Mouse (Mus musculus) hindbrain, embryonic 10.5 days (tissue): ENCODE measurements around the gene Pold2. TPM values are rescaled to one million over a fixed set of nuclear protein-coding genes. Genes with fewer than 3 reads are reported as not detected.

ENCODE experiments used
- DNase-seq: peaks from one replicate; pipeline ENCODE4 v3.0.0-alpha.2; 2017; ENCODE audit warnings: low spot score
- H3K27ac ChIP-seq: fragments of 300-500 bp; sonication (generic); 2 replicates; pipeline ENCODE4 v1.5.1; 2016; ENCODE audit warnings: mild to moderate bottlenecking, moderate library complexity
- H3K27me3 ChIP-seq: fragments of 300-500 bp; sonication (generic); 2 replicates; pipeline ENCODE4 v1.6.1; 2016; ENCODE audit warnings: mild to moderate bottlenecking; ENCODE audit not compliant: poor library complexity, insufficient read depth, severe bottlenecking
- H3K36me3 ChIP-seq: fragments of 300-500 bp; sonication (generic); 2 replicates; pipeline ENCODE4 v1.6.1; 2016; ENCODE audit warnings: mild to moderate bottlenecking, moderate library complexity
- H3K4me1 ChIP-seq: fragments of 300-500 bp; sonication (generic); replicated peaks from 2 replicates; pipeline ENCODE4 v1.6.1; 2016; ENCODE audit warnings: mild to moderate bottlenecking
- H3K4me3 ChIP-seq: fragments of 300-500 bp; sonication (generic); 2 replicates; pipeline ENCODE4 v1.5.1; 2016; ENCODE audit warnings: mild to moderate bottlenecking, moderate library complexity
- H3K9me3 ChIP-seq: fragments of 300-500 bp; sonication (generic); 2 replicates; pipeline ENCODE4 v1.6.1; 2016; ENCODE audit warnings: mild to moderate bottlenecking, moderate library complexity
- WGBS: fragments of 180-500 bp; shearing (Covaris S2); methylation state at CpG from one replicate; pipeline ENCODE4 v1.1.7; 2016; 5-methylcytosine and 5-hydroxymethylcytosine counted together
- polyA plus RNA-seq: library from polyadenylated mRNA; unstranded; fragments of >200 nt; fragmentation: Nextera tagmentation; extraction: Ambion mirVana; gene quantifications from 2 replicates; pipeline ENCODE4 v1.2.1, GENCODE M21; 2016

Gene Pold2
- polyA plus RNA-seq, 1 experiment from 2014 or later: 137 TPM

DNA sequence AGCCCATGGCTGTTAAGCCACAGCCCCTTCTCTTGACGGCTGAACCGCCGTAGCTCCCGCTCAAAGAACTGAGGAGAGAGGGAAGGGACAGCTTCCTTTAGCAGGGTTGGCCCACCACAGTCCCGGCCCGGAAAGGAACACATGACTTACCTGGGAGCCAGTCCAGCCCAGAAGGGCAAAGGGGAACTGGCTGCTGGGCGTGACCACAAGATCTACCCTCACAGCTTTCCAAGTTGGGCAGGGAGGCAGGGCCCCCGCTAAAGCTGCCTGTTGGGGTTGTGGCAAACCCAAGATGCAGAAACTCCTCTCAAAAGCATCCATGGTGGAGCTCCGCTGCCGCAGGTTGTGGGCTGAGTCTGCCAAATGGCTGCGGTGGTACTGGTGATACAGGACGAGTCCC, 48.8 kb downstream of the Pold2 start:
- no peak for DNase-seq
- no peaks in the 10 kb centered on the region for H3K9me3 ChIP-seq
- no peaks in the 10 kb centered on the region for H3K27me3 ChIP-seq
- H3K27ac ChIP-seq: no peak overlapping the region
- WGBS: 95% methylated on average over 12 of the region's 12 CpGs
- H3K4me1 ChIP-seq: no peaks in the 10 kb centered on the region
- no peak overlapping the region for H3K4me3 ChIP-seq
- peaks cover 67% of the 10 kb centered on the region for H3K36me3 ChIP-seq

DNA sequence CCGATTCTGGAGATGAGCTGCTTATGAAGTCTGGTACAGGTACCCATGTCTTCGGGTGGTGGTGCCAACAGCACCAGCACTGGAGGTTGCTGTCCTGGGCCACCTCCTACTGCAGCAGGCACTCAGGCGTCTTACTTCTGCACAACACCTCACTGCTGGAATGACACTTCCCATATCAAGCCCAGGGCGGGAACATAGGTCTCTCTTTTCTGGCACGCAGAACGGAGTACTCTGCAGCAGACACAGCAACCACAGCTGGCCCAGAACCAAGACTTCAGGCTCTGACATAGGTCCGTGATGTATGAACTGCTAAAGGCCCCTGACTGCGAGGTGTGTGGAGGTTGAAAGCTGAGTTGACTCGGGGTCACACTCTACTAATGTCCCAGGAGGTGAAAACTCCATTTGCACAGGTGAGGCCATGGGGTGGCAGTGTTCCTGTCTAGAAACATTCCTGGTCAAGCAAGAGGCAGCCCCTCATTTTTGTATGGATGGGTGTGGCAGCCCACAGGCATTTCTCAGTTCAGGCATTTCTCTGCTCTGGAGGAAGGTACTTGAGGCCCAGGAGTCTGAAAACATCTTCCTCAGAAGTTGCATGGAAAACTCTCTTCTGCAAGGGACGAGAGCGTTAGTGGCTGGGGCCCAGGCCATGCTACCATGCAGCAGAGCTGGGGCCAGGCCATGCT, 49.4 kb downstream of the Pold2 start:
- H3K4me1 ChIP-seq: no peaks in the 10 kb centered on the region
- no peak for DNase-seq
- 91% methylated on average over 11 of the region's 11 CpGs for WGBS
- H3K9me3 ChIP-seq: no peaks in the 10 kb centered on the region
- H3K36me3 ChIP-seq: peaks cover 60% of the 10 kb centered on the region
- no peaks in the 10 kb centered on the region for H3K27me3 ChIP-seq
- no peak overlapping the region for H3K4me3 ChIP-seq
- no peak overlapping the region for H3K27ac ChIP-seq

DNA sequence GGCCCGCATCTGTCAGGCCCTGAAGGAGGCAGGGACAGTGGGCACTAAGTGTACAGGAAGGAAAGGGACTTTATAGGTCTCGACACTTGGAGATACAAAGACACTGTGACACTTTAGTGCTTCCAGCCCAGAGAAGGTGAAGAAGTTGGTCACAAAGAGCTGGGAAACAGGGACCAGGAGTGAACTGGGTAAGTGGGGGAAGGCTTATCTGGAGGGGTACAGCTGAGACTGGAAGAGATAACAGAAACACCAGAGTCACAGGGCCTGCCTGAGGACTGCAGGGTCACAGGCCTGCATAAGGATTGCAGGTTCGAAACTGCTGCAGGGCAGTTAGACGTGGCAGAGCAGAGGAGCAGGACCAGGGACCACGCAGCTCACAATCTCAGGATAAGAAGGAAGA, 50.2 kb downstream of the Pold2 start:
- no peaks in the 10 kb centered on the region for H3K4me1 ChIP-seq
- H3K9me3 ChIP-seq: no peaks in the 10 kb centered on the region
- 92% methylated on average over 5 of the region's 5 CpGs for WGBS
- H3K4me3 ChIP-seq: no peak overlapping the region
- H3K27me3 ChIP-seq: no peaks in the 10 kb centered on the region
- H3K36me3 ChIP-seq: peaks cover 54% of the 10 kb centered on the region
- no peak overlapping the region for H3K27ac ChIP-seq
- no peak for DNase-seq

DNA sequence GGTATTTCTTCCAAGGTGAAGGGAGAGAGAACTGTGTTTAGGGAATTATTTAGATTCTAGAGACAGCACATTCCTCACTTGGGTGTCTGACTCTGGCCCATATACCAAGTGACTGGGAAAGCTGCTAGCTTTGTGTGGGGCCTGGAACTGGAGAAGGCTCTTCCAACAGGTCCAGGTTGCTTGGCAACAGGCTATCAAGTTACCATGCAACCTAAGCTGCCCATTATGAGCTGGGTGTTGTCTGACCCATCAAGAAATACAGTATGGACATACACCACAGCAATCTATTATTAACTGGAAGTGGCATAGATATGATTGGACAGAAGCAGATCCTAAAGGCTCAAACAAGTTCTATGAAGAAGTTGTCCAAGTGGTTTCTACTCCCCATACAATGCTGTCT, 52.7 kb downstream of the Pold2 start:
- Histone ChIP-seq H3K27me3 (no peaks in the 10 kb centered on the region), H3K4me3 (no peak overlapping the region), H3K4me1 (no peaks in the 10 kb centered on the region), H3K9me3 (no peaks in the 10 kb centered on the region), H3K27ac (no peak overlapping the region), H3K36me3 (peaks cover 29% of the 10 kb centered on the region)
- DNase-seq: no peak

Other genes with a start within 250 kb of the Pold2 start
- gene Mrps24, start 162.6 kb downstream of the Pold2 start, polyA plus RNA-seq: 144 and 183 TPM in 2 replicates
- gene Urgcp, start 115.9 kb downstream of the Pold2 start, polyA plus RNA-seq: 18.1 and 20.4 TPM in 2 replicates
- 140 and 160 TPM in 2 replicates for gene Dbnl, start 89.8 kb downstream of the Pold2 start, polyA plus RNA-seq
- 5.7 and 6.5 TPM in 2 replicates for gene Pgam2, start 74.6 kb downstream of the Pold2 start, polyA plus RNA-seq
- 9.5 and 10.3 TPM in 2 replicates for gene Polm, start 40.3 kb downstream of the Pold2 start, polyA plus RNA-seq
- 12.5 and 24.3 TPM in 2 replicates for gene Aebp1, start 16.3 kb downstream of the Pold2 start, polyA plus RNA-seq
- 2.6 and 14.6 TPM in 2 replicates for gene Myl7, start 20.5 kb upstream of the Pold2 start, polyA plus RNA-seq
- 2.5 and 3.8 TPM in 2 replicates for gene Gck, start 71.8 kb upstream of the Pold2 start, polyA plus RNA-seq
- 53.4 and 54.5 TPM in 2 replicates for gene Ykt6, start 77.4 kb upstream of the Pold2 start, polyA plus RNA-seq
- gene Camk2b, start 188.1 kb upstream of the Pold2 start, polyA plus RNA-seq: 1.8 and 3.6 TPM in 2 replicates